In the genomic region with DNA sequence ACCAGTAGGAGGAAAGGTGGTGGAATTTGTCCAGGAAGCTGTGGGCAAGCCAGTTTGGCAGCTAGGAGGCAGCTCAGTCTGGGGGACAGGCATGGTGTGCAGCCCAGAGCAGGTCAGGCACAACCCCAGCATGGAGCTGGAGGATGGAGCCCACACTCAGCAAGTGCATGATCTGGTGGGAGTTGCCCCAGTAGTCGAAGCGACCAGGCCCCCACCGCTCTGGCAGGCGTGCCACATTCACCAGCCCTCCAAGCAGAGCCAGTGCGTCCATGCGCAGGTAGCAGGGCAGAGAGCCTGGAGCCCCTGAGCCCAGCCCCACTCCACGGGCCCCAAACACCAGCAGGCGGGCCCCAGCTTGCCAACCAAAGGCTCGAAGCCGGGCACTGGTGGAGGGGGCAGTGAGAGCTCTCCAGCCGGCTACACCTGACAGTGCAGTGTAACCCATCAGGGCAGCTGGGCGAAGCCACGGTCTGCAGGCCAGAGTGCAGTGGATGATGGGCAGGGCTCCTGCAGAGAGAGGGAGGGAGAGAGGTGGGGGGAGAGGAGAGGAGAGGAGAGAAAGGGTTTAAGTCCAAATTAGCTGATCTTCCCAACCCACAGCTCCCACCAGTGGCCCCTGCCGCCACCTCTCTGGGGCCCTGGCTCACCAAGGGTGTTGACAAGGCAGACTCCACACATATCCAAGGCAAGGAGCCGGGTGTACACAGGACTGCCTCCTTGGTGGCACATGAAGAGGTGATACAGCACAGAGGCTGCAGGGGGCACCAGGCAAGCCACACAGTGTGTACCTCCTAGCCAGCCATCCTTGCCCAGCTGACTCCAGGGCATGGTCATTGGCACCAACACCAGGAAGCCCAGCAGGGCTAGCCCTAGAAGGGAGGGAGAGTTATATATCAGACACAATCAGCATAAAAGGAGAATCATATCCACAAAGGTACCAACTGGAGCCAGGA, we compare ENCODE assay signal across 9 mouse cellular contexts. TPM values are rescaled to one million over a fixed set of nuclear protein-coding genes. Genes with fewer than 3 reads are reported as not detected.
DNase-seq lines count a peak whose midpoint lies in the region; ATAC-seq and TF ChIP-seq lines count a peak whose summit lies in the region.
"Had no signal": no experiment of that assay in that cellular context is flagged by ENCODE, and none has a peak within 500 bp of the region (broad histone marks: within the 10 kb centered on the region; RNA-seq: fewer than 3 reads in every experiment).

No protein-coding gene starts in this region.

- H3K4me1 ChIP-seq in hindbrain, embryonic 15.5 days (replicated peaks) = peaks cover 36% of the 10 kb centered on the region
- H3K4me1 ChIP-seq in neural tube, embryonic 12.5 days = peaks cover 22% of the 10 kb centered on the region

- WGBS in hindbrain, embryonic 15.5 days = 62% methylated on average over 15 of the region's 15 CpGs
- WGBS in neural tube, embryonic 12.5 days = 61% methylated on average over 15 of the region's 15 CpGs

- no peak for DNase-seq in layer of hippocampus, adult 2 months (ENCODE audit: low spot score in 2 of 2)
- no peak for DNase-seq in layer of hippocampus, adult 11-12 months (ENCODE audit: low spot score)
- peak; percentile 71 for DNase-seq in adipocyte (ENCODE audit: low spot score)
- DNase-seq in urinary bladder, postnatal 25 days (ENCODE audit: low spot score) = no peak
- DNase-seq in Muller cell, postnatal 12 days (ENCODE audit: inconsistent ontology term) = no peak
- DNase-seq: adrenal gland, postnatal 25 days had no signal

- peaks cover 21% of the 10 kb centered on the region for H3K27me3 ChIP-seq in hindbrain, embryonic 15.5 days
- H3K27me3 ChIP-seq in neural tube, embryonic 12.5 days (replicated peaks) = peaks cover 26% of the 10 kb centered on the region

- 0 out of 2 replicates have a peak, but pooled peaks cover 12% of the 10 kb centered on the region for H3K36me3 ChIP-seq in hindbrain, embryonic 15.5 days
- peaks cover 30% of the 10 kb centered on the region for H3K36me3 ChIP-seq in neural tube, embryonic 12.5 days

- H3K9ac ChIP-seq in hindbrain, embryonic 15.5 days = no peak overlapping the region
- H3K9ac ChIP-seq in neural tube, embryonic 12.5 days = no peak overlapping the region

- no peak for ATAC-seq in hindbrain, embryonic 15.5 days (ENCODE audit: low FRiP score, low read depth)
- no peak for ATAC-seq in neural tube, embryonic 12.5 days (ENCODE audit: low FRiP score, low read depth)

- H3K27ac ChIP-seq in layer of hippocampus, adult 2 months = 0 out of 2 replicates have a peak overlapping the region, but pooled peaks have one; percentile 97
- no peak overlapping the region for H3K27ac ChIP-seq in hindbrain, embryonic 15.5 days (replicated peaks)
- no peak overlapping the region for H3K27ac ChIP-seq in neural tube, embryonic 12.5 days

- peak overlapping the region; percentile 89 for H3K4me2 ChIP-seq in hindbrain, embryonic 15.5 days
- H3K4me2 ChIP-seq in neural tube, embryonic 12.5 days (replicated peaks) = peak overlapping the region; percentile 96

- no peaks in the 10 kb centered on the region for H3K9me3 ChIP-seq in hindbrain, embryonic 15.5 days
- no peaks in the 10 kb centered on the region for H3K9me3 ChIP-seq in neural tube, embryonic 12.5 days

- TF ChIP-seq CTCF in layer of hippocampus, adult 2 months (conservative IDR thresholded peaks at IDR 0.05) = peak; percentile 62

- peak overlapping the region; percentile 1; the same call in 1 of the 2 replicates for H3K4me3 ChIP-seq in layer of hippocampus, adult 2 months
- peak overlapping the region; percentile 73; the same call in 1 of the 2 replicates for H3K4me3 ChIP-seq in hindbrain, embryonic 15.5 days
- H3K4me3 ChIP-seq in neural tube, embryonic 12.5 days = peak overlapping the region; percentile 0; the same call in 1 of the 2 replicates

RNA-seq across cellular contexts. Expression of gene Paqr4, which starts 2.9 kb away (rescaled TPM):
- 10 to 100 TPM; 46.2 to 48.3 TPM for total RNA-seq in layer of hippocampus, adult 2 months (2021)
- polyA plus RNA-seq in hindbrain, embryonic 15.5 days (2015; fragmentation: Nextera tagmentation; extraction: Ambion mirVana) = 67.0 and 75.2 TPM in 2 replicates
- polyA plus RNA-seq in neural tube, embryonic 12.5 days (2016; fragmentation: Nextera tagmentation; extraction: Ambion mirVana) = 41.7 and 41.8 TPM in 2 replicates

RNA-seq across cellular contexts. Expression of gene Kremen2, which starts 7.9 kb away (rescaled TPM):
- total RNA-seq in layer of hippocampus, adult 2 months (2021) = under 1 TPM; 0.23 to 0.32 TPM
- polyA plus RNA-seq in hindbrain, embryonic 15.5 days (2015; fragmentation: Nextera tagmentation; extraction: Ambion mirVana) = 1.5 TPM in 2 replicates
- 5.8 and 6.1 TPM in 2 replicates for polyA plus RNA-seq in neural tube, embryonic 12.5 days (2016; fragmentation: Nextera tagmentation; extraction: Ambion mirVana)
- total RNA-seq: adrenal gland, postnatal 25 days had no signal

RNA-seq across cellular contexts. Expression of gene Pkmyt1, which starts 11.6 kb away (rescaled TPM):
- total RNA-seq in layer of hippocampus, adult 2 months (2021) = 1 to 10 TPM; 3.4 to 3.5 TPM
- 19.8 and 21.8 TPM in 2 replicates for polyA plus RNA-seq in hindbrain, embryonic 15.5 days (2015; fragmentation: Nextera tagmentation; extraction: Ambion mirVana)
- polyA plus RNA-seq in neural tube, embryonic 12.5 days (2016; fragmentation: Nextera tagmentation; extraction: Ambion mirVana) = 32.7 and 34.1 TPM in 2 replicates

RNA-seq across cellular contexts. Expression of gene 1520401A03Rik, which starts 15.2 kb away (rescaled TPM):
- total RNA-seq in layer of hippocampus, adult 2 months (2021) = under 1 TPM; 0.25 to 0.64 TPM
- 0.13 and 0.41 TPM in 2 replicates for polyA plus RNA-seq in hindbrain, embryonic 15.5 days (2015; fragmentation: Nextera tagmentation; extraction: Ambion mirVana)
- polyA plus RNA-seq in neural tube, embryonic 12.5 days (2016; fragmentation: Nextera tagmentation; extraction: Ambion mirVana) = 0.79 and 1.1 TPM in 2 replicates
- total RNA-seq: left cerebral cortex, postnatal 25 days had no signal

RNA-seq across cellular contexts. Expression of gene Flywch1, which starts 33.6 kb away (rescaled TPM):
- total RNA-seq in layer of hippocampus, adult 2 months (2021) = 100 to 1,000 TPM; 310 to 345 TPM
- 204 and 209 TPM in 2 replicates for polyA plus RNA-seq in hindbrain, embryonic 15.5 days (2015; fragmentation: Nextera tagmentation; extraction: Ambion mirVana)
- 234 and 241 TPM in 2 replicates for polyA plus RNA-seq in neural tube, embryonic 12.5 days (2016; fragmentation: Nextera tagmentation; extraction: Ambion mirVana)

Comparison
In these comparisons a context has a peak if more than half of its experiments do, and no peak if none do; other contexts are left out.
1. H3K4me3 ChIP-seq: peak in every context shown above with its lines; median percentile 73 in hindbrain, embryonic 15.5 days; 1 in layer of hippocampus, adult 2 months; 0 in neural tube, embryonic 12.5 days.